Mouse (Mus musculus): ENCODE measurements around the gene Zfp384.

Zfp384 gene

GRCm38 (mm10) chr6:125009129-125009180, at the start of gene Zfp384:
Zfp384 (plus strand) TSS chr6:125009145.
- DNase-seq, result no peak

- no peak for DNase-seq
These were observed 49.0 kb upstream of the Zfp384 start for GRCm38 (mm10) chr6:124959960-124960359.

GRCm38 (mm10) chr6:124961021-124961420, 47.9 kb upstream of the Zfp384 start:
- no peak for DNase-seq

GRCm38 (mm10) chr6:124964638-124965037, 44.3 kb upstream of the Zfp384 start:
- DNase-seq, result no peak

- peak; percentile 97 to 98 for DNase-seq
These were observed 43.7 kb upstream of the Zfp384 start, which contains the start of gene Cops7a for GRCm38 (mm10) chr6:124965088-124965719. Cops7a (minus strand) TSS chr6:124965538.

GRCm38 (mm10) chr6:124965747-124966146, 43.2 kb upstream of the Zfp384 start:
- DNase-seq, result no peak

- peak in 1 of 2 experiments; percentile 27 for DNase-seq
These were observed 42.4 kb upstream of the Zfp384 start for GRCm38 (mm10) chr6:124966466-124967118.

GRCm38 (mm10) chr6:124967766-124968165, 41.2 kb upstream of the Zfp384 start:
- DNase-seq, result peak; percentile 53 to 78

GRCm38 (mm10) chr6:124992241-124992640, 16.7 kb upstream of the Zfp384 start:
- no peak for DNase-seq

GRCm38 (mm10) chr6:124993365-124993764, 15.6 kb upstream of the Zfp384 start:
- DNase-seq, result no peak

- no peak for DNase-seq
These were observed 15.1 kb upstream of the Zfp384 start for GRCm38 (mm10) chr6:124993876-124994275.

- DNase-seq, result no peak
These were observed 13.7 kb upstream of the Zfp384 start for GRCm38 (mm10) chr6:124995246-124995645.

GRCm38 (mm10) chr6:124995831-124996403, 13.0 kb upstream of the Zfp384 start:
- DNase-seq, result no peak

- peak; percentile 91 to 96 for DNase-seq
These were observed 12.1 kb upstream of the Zfp384 start, which contains the start of gene Pianp for GRCm38 (mm10) chr6:124996551-124997501. Pianp (plus strand) TSS chr6:124996694.

GRCm38 (mm10) chr6:124998066-124998465, 10.9 kb upstream of the Zfp384 start:
- DNase-seq, result no peak

- DNase-seq, result no peak
These were observed 9.9 kb upstream of the Zfp384 start for GRCm38 (mm10) chr6:124999091-124999490.

GRCm38 (mm10) chr6:124999546-124999945, 9.4 kb upstream of the Zfp384 start:
- no peak for DNase-seq

GRCm38 (mm10) chr6:125003706-125004105, 5.2 kb upstream of the Zfp384 start:
- no peak for DNase-seq

GRCm38 (mm10) chr6:125005086-125005485, 3.9 kb upstream of the Zfp384 start:
- no peak for DNase-seq

GRCm38 (mm10) chr6:125008060-125008459, 885 bp upstream of the Zfp384 start:
- no peak for DNase-seq

- DNase-seq, result peak; percentile 96
These were observed 288 bp upstream of the Zfp384 start for GRCm38 (mm10) chr6:125008586-125009128.

- DNase-seq, result peak; percentile 79 to 90
These were observed 482 bp downstream of the Zfp384 start for GRCm38 (mm10) chr6:125009181-125010073.
